Mouse (Mus musculus) lung, embryonic 15.5 days (tissue): ENCODE data around the gene Olfr1291-ps1. TPM values are rescaled to one million over a fixed set of nuclear protein-coding genes. Genes with fewer than 3 reads are reported as not detected.

Experiments
- ATAC-seq: fragments of 200-750 bp; cut with Nextera tagmentation; 2 replicates; pipeline ENCODE4 v1.8.0; 2017; ENCODE audit warnings: moderate number of reproducible peaks, borderline replicate concordance; ENCODE audit not compliant: low FRiP score, low TSS enrichment; ENCODE audit errors: extremely low read depth
- H3K27ac ChIP-seq: fragments of 300-500 bp; sonication (generic); 2 replicates; pipeline ENCODE4 v1.5.1; 2015; ENCODE audit warnings: moderate library complexity, mild to moderate bottlenecking, inconsistent platforms
- H3K27me3 ChIP-seq: fragments of 300-500 bp; sonication (generic); 2 replicates; pipeline ENCODE4 v1.6.1; 2015; ENCODE audit warnings: inconsistent platforms
- H3K36me3 ChIP-seq: fragments of 300-500 bp; sonication (generic); 2 replicates; pipeline ENCODE4 v1.6.1; 2015; ENCODE audit warnings: inconsistent platforms
- H3K4me1 ChIP-seq: fragments of 300-500 bp; sonication (generic); 2 replicates; pipeline ENCODE4 v1.6.1; 2015; ENCODE audit warnings: inconsistent platforms
- H3K4me2 ChIP-seq: fragments of 300-500 bp; sonication (generic); 2 replicates; pipeline ENCODE4 v1.6.1; 2015; ENCODE audit warnings: inconsistent platforms, mild to moderate bottlenecking, moderate library complexity
- H3K4me3 ChIP-seq: fragments of 300-500 bp; sonication (generic); 2 replicates; pipeline ENCODE4 v1.5.1; 2015; ENCODE audit warnings: mild to moderate bottlenecking, inconsistent platforms
- H3K9ac ChIP-seq: fragments of 300-500 bp; sonication (generic); 2 replicates; pipeline ENCODE4 v1.6.1; 2015; ENCODE audit warnings: inconsistent platforms
- H3K9me3 ChIP-seq: fragments of 300-500 bp; sonication (generic); 2 replicates; pipeline ENCODE4 v1.6.1; 2016; ENCODE audit warnings: inconsistent platforms
- WGBS: fragments of 180-500 bp; shearing (Covaris S2); methylation state at CpG from one replicate; pipeline ENCODE4 v1.1.7; 2015; 5-methylcytosine and 5-hydroxymethylcytosine counted together
- polyA plus RNA-seq: library from polyadenylated mRNA; unstranded; fragments of >200 nt; fragmentation: Nextera tagmentation; extraction: Ambion mirVana; gene quantifications from 2 replicates; pipeline ENCODE4 v1.2.1, GENCODE M21; 2015

Olfr1291-ps1 gene
- polyA plus RNA-seq, result not detected in 2 replicates

GRCm38 (mm10) chr2:111496880-111497279, at the start of gene Olfr1291-ps1:
Gene Olfr1291-ps1, plus strand, starts transcription at chr2:111497180.
- Histone ChIP-seq H3K4me3 (no peak within 1 kb of the TSS), H3K36me3 (no peaks in the 10 kb centered on the region), H3K27me3 (no peaks in the 10 kb centered on the region), H3K4me1 (no peaks in the 10 kb centered on the region), H3K4me2 (no peak within 1 kb of the TSS), H3K27ac (no peak within 1 kb of the TSS), H3K9me3 (no peaks in the 10 kb centered on the region), H3K9ac (no peak within 1 kb of the TSS)
- 87% methylated on average over 3 of the region's 3 CpGs for WGBS
- no peak for ATAC-seq

- H3K4me3 ChIP-seq, result no peak within 1 kb of the TSS
- no peak within 1 kb of the TSS for H3K9ac ChIP-seq
- no peaks in the 10 kb centered on the region for H3K36me3 ChIP-seq
- H3K4me2 ChIP-seq, result no peak within 1 kb of the TSS
- no peak for ATAC-seq
- H3K27ac ChIP-seq, result no peak within 1 kb of the TSS
- H3K4me1 ChIP-seq, result no peaks in the 10 kb centered on the region
- no peaks in the 10 kb centered on the region for H3K27me3 ChIP-seq
- no peaks in the 10 kb centered on the region for H3K9me3 ChIP-seq
- 63% methylated on average over 1 of the region's 1 CpGs for WGBS
These were observed 48.1 kb upstream of the Olfr1291-ps1 start, which contains the start of gene Olfr1287 for GRCm38 (mm10) chr2:111448842-111449241. Gene Olfr1287, plus strand, starts transcription at chr2:111449142.

- 88% methylated on average over 1 of the region's 1 CpGs for WGBS
- ATAC-seq, result no peak
- no peak within 1 kb of the TSS for H3K4me3 ChIP-seq
- no peaks in the 10 kb centered on the region; the same call in 1 of the 2 replicates for H3K9me3 ChIP-seq
- no peaks in the 10 kb centered on the region for H3K4me1 ChIP-seq
- no peak within 1 kb of the TSS for H3K4me2 ChIP-seq
- no peaks in the 10 kb centered on the region for H3K27me3 ChIP-seq
- no peak within 1 kb of the TSS for H3K9ac ChIP-seq
- no peaks in the 10 kb centered on the region for H3K36me3 ChIP-seq
- no peak within 1 kb of the TSS for H3K27ac ChIP-seq
These were observed 23.2 kb upstream of the Olfr1291-ps1 start, which contains the start of gene Olfr1288 for GRCm38 (mm10) chr2:111473801-111474200. Gene Olfr1288, plus strand, starts transcription at chr2:111474101.

GRCm38 (mm10) chr2:111480519-111480918, 16.5 kb upstream of the Olfr1291-ps1 start, which contains the start of gene Olfr1289:
Gene Olfr1289, plus strand, starts transcription at chr2:111480819.
- no peak within 1 kb of the TSS for H3K4me2 ChIP-seq
- no peaks in the 10 kb centered on the region for H3K36me3 ChIP-seq
- H3K4me3 ChIP-seq, result no peak within 1 kb of the TSS
- H3K4me1 ChIP-seq, result no peaks in the 10 kb centered on the region
- no peak for ATAC-seq
- no peaks in the 10 kb centered on the region for H3K27me3 ChIP-seq
- WGBS, result 62% methylated on average over 1 of the region's 1 CpGs
- H3K9me3 ChIP-seq, result no peaks in the 10 kb centered on the region
- no peak within 1 kb of the TSS for H3K9ac ChIP-seq
- H3K27ac ChIP-seq, result no peak within 1 kb of the TSS

- no peaks in the 10 kb centered on the region for H3K4me1 ChIP-seq
- no peak within 1 kb of the TSS for H3K4me3 ChIP-seq
These were observed 3.3 kb upstream of the Olfr1291-ps1 start, which contains the start of gene Olfr1290 for GRCm38 (mm10) chr2:111493729-111494128. Gene Olfr1290, minus strand, starts transcription at chr2:111493829.

GRCm38 (mm10) chr2:111517451-111517850, 20.5 kb downstream of the Olfr1291-ps1 start:
- H3K4me2 ChIP-seq, result no peak overlapping the region
- no peak overlapping the region for H3K9ac ChIP-seq
- no peak overlapping the region for H3K4me3 ChIP-seq
- H3K27me3 ChIP-seq, result no peaks in the 10 kb centered on the region
- H3K4me1 ChIP-seq, result no peaks in the 10 kb centered on the region
- no peaks in the 10 kb centered on the region for H3K36me3 ChIP-seq
- no peak overlapping the region for H3K27ac ChIP-seq
- no peak for ATAC-seq
- no peaks in the 10 kb centered on the region for H3K9me3 ChIP-seq
- 87% methylated on average over 10 of the region's 10 CpGs for WGBS

More at GRCm38 (mm10) chr2:111493729-111494128, 3.3 kb upstream of the Olfr1291-ps1 start, which contains the start of gene Olfr1290:
- 68% methylated on average over 5 of the region's 5 CpGs for WGBS
- no peak within 1 kb of the TSS for H3K4me2 ChIP-seq
- H3K9me3 ChIP-seq, result no peaks in the 10 kb centered on the region
- no peak for ATAC-seq
- H3K27ac ChIP-seq, result no peak within 1 kb of the TSS
- H3K27me3 ChIP-seq, result no peaks in the 10 kb centered on the region
- no peaks in the 10 kb centered on the region for H3K36me3 ChIP-seq
- H3K9ac ChIP-seq, result no peak within 1 kb of the TSS

GRCm38 (mm10) chr2:111524903-111525302, 27.9 kb downstream of the Olfr1291-ps1 start, which contains the start of gene Olfr1293-ps:
Gene Olfr1293-ps, plus strand, starts transcription at chr2:111525203.
- Histone ChIP-seq H3K27ac (no peak within 1 kb of the TSS), H3K9ac (no peak within 1 kb of the TSS), H3K4me1 (no peaks in the 10 kb centered on the region), H3K36me3 (no peaks in the 10 kb centered on the region), H3K4me3 (no peak within 1 kb of the TSS), H3K27me3 (no peaks in the 10 kb centered on the region), H3K4me2 (no peak within 1 kb of the TSS), H3K9me3 (no peaks in the 10 kb centered on the region)
- no peak for ATAC-seq
- WGBS, result 72% methylated on average over 1 of the region's 1 CpGs

- no peaks in the 10 kb centered on the region for H3K36me3 ChIP-seq
- H3K27ac ChIP-seq, result no peak within 1 kb of the TSS
- H3K27me3 ChIP-seq, result no peaks in the 10 kb centered on the region
- 35% methylated on average over 1 of the region's 1 CpGs for WGBS
- no peak within 1 kb of the TSS for H3K9ac ChIP-seq
- H3K4me3 ChIP-seq, result no peak within 1 kb of the TSS
- H3K4me1 ChIP-seq, result no peaks in the 10 kb centered on the region
- ATAC-seq, result no peak
- H3K4me2 ChIP-seq, result no peak within 1 kb of the TSS
- H3K9me3 ChIP-seq, result no peaks in the 10 kb centered on the region
These were observed 43.2 kb downstream of the Olfr1291-ps1 start, which contains the start of gene Olfr1294 for GRCm38 (mm10) chr2:111540191-111540590. Gene Olfr1294, minus strand, starts transcription at chr2:111540291.

Other genes starting within 250 kb of the Olfr1291-ps1 start
- not detected in 2 replicates for gene Olfr1276, start 242.7 kb upstream of the Olfr1291-ps1 start, polyA plus RNA-seq
- gene Olfr1277, start 223.1 kb upstream of the Olfr1291-ps1 start, polyA plus RNA-seq, result not detected in 2 replicates
- gene Olfr1278, start 207.0 kb upstream of the Olfr1291-ps1 start, polyA plus RNA-seq, result not detected in 2 replicates
- gene Olfr1279, start 196.5 kb upstream of the Olfr1291-ps1 start, polyA plus RNA-seq, result not detected in 2 replicates
- not detected in 2 replicates for gene Olfr1280, start 183.2 kb upstream of the Olfr1291-ps1 start, polyA plus RNA-seq
- gene Olfr1281, start 170.7 kb upstream of the Olfr1291-ps1 start, polyA plus RNA-seq, result not detected in 2 replicates
- not detected in 2 replicates for gene Olfr1282, start 161.1 kb upstream of the Olfr1291-ps1 start, polyA plus RNA-seq
- not detected in 2 replicates for gene Olfr1283, start 130.4 kb upstream of the Olfr1291-ps1 start, polyA plus RNA-seq
- gene Olfr1284, start 121.7 kb upstream of the Olfr1291-ps1 start, polyA plus RNA-seq, result not detected in 2 replicates
- gene Olfr1286, start 74.1 kb upstream of the Olfr1291-ps1 start, polyA plus RNA-seq, result not detected in 2 replicates
- not detected in 2 replicates for gene Olfr1287, start 48.0 kb upstream of the Olfr1291-ps1 start, polyA plus RNA-seq
- not detected in 2 replicates for gene Olfr1288, start 23.1 kb upstream of the Olfr1291-ps1 start, polyA plus RNA-seq
- not detected in 2 replicates for gene Olfr1289, start 16.4 kb upstream of the Olfr1291-ps1 start, polyA plus RNA-seq
- not detected in 2 replicates for gene Olfr1290, start 3.4 kb upstream of the Olfr1291-ps1 start, polyA plus RNA-seq
- not detected in 2 replicates for gene Olfr1293-ps, start 28.0 kb downstream of the Olfr1291-ps1 start, polyA plus RNA-seq
- gene Olfr1294, start 43.1 kb downstream of the Olfr1291-ps1 start, polyA plus RNA-seq, result not detected in 2 replicates
- not detected in 2 replicates for gene Olfr1295, start 72.5 kb downstream of the Olfr1291-ps1 start, polyA plus RNA-seq
- gene Olfr1297, start 129.3 kb downstream of the Olfr1291-ps1 start, polyA plus RNA-seq, result not detected in 2 replicates
- gene Olfr1298, start 152.0 kb downstream of the Olfr1291-ps1 start, polyA plus RNA-seq, result not detected in 2 replicates
- gene Olfr1299, start 164.2 kb downstream of the Olfr1291-ps1 start, polyA plus RNA-seq, result not detected in 2 replicates